Mouse (Mus musculus) thymus, adult 2 months (tissue): Measurements from ENCODE around the gene Zgrf1. TPM values are rescaled to one million over a fixed set of nuclear protein-coding genes. Genes with fewer than 3 reads are reported as not detected.

ENCODE experiments used
- DNase-seq: peaks from one replicate; pipeline ENCODE4 v3.0.0; 2021
- H3K27ac ChIP-seq: fragments of 200-500 bp; 2 replicates; pipeline ENCODE4 v1.5.1; 2012; ENCODE audit warnings: low read length, control low read depth; ENCODE audit not compliant: control insufficient read depth, insufficient read depth
- H3K27me3 ChIP-seq: fragments of 200-500 bp; 2 replicates; pipeline ENCODE4 v1.6.1; 2012; ENCODE audit warnings: mild to moderate bottlenecking, low read length, moderate library complexity, mixed read lengths; ENCODE audit not compliant: control insufficient read depth, insufficient read depth
- H3K36me3 ChIP-seq: fragments of 200-500 bp; 2 replicates; pipeline ENCODE4 v1.6.1; 2012; ENCODE audit warnings: mild to moderate bottlenecking, low read length, moderate library complexity; ENCODE audit not compliant: control insufficient read depth, insufficient read depth
- H3K4me1 ChIP-seq: fragments of 200-500 bp; replicated peaks from 2 replicates; pipeline ENCODE4 v1.6.1; 2012; ENCODE audit warnings: low read length; ENCODE audit not compliant: control insufficient read depth, insufficient read depth
- H3K4me3 ChIP-seq: fragments of 200-500 bp; 2 replicates; pipeline ENCODE4 v1.5.1; 2012; ENCODE audit warnings: mild to moderate bottlenecking, low read length, control low read depth, moderate library complexity; ENCODE audit not compliant: control insufficient read depth, insufficient read depth
- CTCF ChIP-seq: fragments of 200-500 bp; IDR thresholded peaks from 2 replicates; pipeline ENCODE4 v1.5.1; 2012; ENCODE audit warnings: mild to moderate bottlenecking, control low read depth, low read length, moderate library complexity, borderline replicate concordance; ENCODE audit not compliant: control insufficient read depth, poor library complexity, insufficient read depth; ENCODE audit errors: extremely low read depth
- POLR2A ChIP-seq: fragments of 200-500 bp; IDR thresholded peaks from 2 replicates; pipeline ENCODE4 v1.6.1; 2012; ENCODE audit warnings: mild to moderate bottlenecking, low read length, control low read depth, moderate library complexity; ENCODE audit not compliant: control insufficient read depth, poor library complexity, insufficient read depth; ENCODE audit errors: extremely low read depth
- WGBS: fragments of 180-500 bp; shearing (Covaris S2); methylation state at CpG from one replicate; pipeline ENCODE4 v1.1.7; 2018; 5-methylcytosine and 5-hydroxymethylcytosine counted together
- polyA plus RNA-seq: library from polyadenylated mRNA; depleted of rRNA; stranded (reverse); fragments of >200 nt; gene quantifications from 2 replicates; pipeline ENCODE4 v1.2.3, GENCODE M21; 2012

Gene Zgrf1
- polyA plus RNA-seq, 1 experiment, result 2.6 TPM

- no peak for TF ChIP-seq CTCF
- TF ChIP-seq POLR2A, result no peak
- Histone ChIP-seq H3K36me3 (no peaks in the 10 kb centered on the region), H3K4me3 (no peak overlapping the region), H3K27ac (no peak overlapping the region), H3K4me1 (peaks cover 2% of the 10 kb centered on the region), H3K27me3 (no peaks in the 10 kb centered on the region)
- 74% methylated on average over 5 of the region's 5 CpGs for WGBS
- no peak for DNase-seq
These were observed 1.4 kb downstream of the Zgrf1 start for GRCm38 (mm10) chr3:127554723-127555122.

- TF ChIP-seq CTCF (no peak), POLR2A (no peak)
- H3K36me3 ChIP-seq, result peaks cover 12% of the 10 kb centered on the region
- H3K27ac ChIP-seq, result no peak overlapping the region
- no peaks in the 10 kb centered on the region for H3K27me3 ChIP-seq
- DNase-seq, result no peak
- H3K4me1 ChIP-seq, result no peaks in the 10 kb centered on the region
- no peak overlapping the region for H3K4me3 ChIP-seq
These were observed 4.9 kb downstream of the Zgrf1 start for GRCm38 (mm10) chr3:127558201-127558600.

- Histone ChIP-seq H3K36me3 (peaks cover 12% of the 10 kb centered on the region), H3K27ac (no peak overlapping the region), H3K27me3 (no peaks in the 10 kb centered on the region), H3K4me3 (no peak overlapping the region), H3K4me1 (no peaks in the 10 kb centered on the region)
- WGBS, result 95% methylated on average over 4 of the region's 4 CpGs
- TF ChIP-seq POLR2A (no peak), CTCF (no peak)
- DNase-seq, result no peak
These were observed 9.7 kb downstream of the Zgrf1 start for GRCm38 (mm10) chr3:127562974-127563373.

- DNase-seq, result no peak
- Histone ChIP-seq H3K27me3 (no peaks in the 10 kb centered on the region), H3K27ac (no peak overlapping the region), H3K4me3 (no peak overlapping the region), H3K4me1 (no peaks in the 10 kb centered on the region), H3K36me3 (peaks cover 12% of the 10 kb centered on the region)
- 87% methylated on average over 3 of the region's 3 CpGs for WGBS
- TF ChIP-seq CTCF (no peak), POLR2A (no peak)
These were observed 11.8 kb downstream of the Zgrf1 start for GRCm38 (mm10) chr3:127565129-127565528.

GRCm38 (mm10) chr3:127572557-127572956, 19.3 kb downstream of the Zgrf1 start:
- Histone ChIP-seq H3K4me1 (no peaks in the 10 kb centered on the region), H3K27me3 (no peaks in the 10 kb centered on the region), H3K4me3 (no peak overlapping the region), H3K27ac (no peak overlapping the region), H3K36me3 (no peaks in the 10 kb centered on the region)
- peak; percentile 68 for DNase-seq
- 55% methylated on average over 4 of the region's 4 CpGs for WGBS
- TF ChIP-seq POLR2A (no peak), CTCF (no peak)

GRCm38 (mm10) chr3:127597136-127597535, 43.8 kb downstream of the Zgrf1 start:
- WGBS, result 95% methylated on average over 1 of the region's 1 CpGs
- H3K27ac ChIP-seq, result no peak overlapping the region
- no peak for TF ChIP-seq CTCF
- TF ChIP-seq POLR2A, result no peak
- H3K4me3 ChIP-seq, result no peak overlapping the region
- peaks cover 9% of the 10 kb centered on the region for H3K36me3 ChIP-seq
- DNase-seq, result no peak
- H3K27me3 ChIP-seq, result no peaks in the 10 kb centered on the region
- no peaks in the 10 kb centered on the region for H3K4me1 ChIP-seq

- no peak overlapping the region for H3K4me3 ChIP-seq
- no peak for TF ChIP-seq CTCF
- no peak for TF ChIP-seq POLR2A
- H3K27me3 ChIP-seq, result no peaks in the 10 kb centered on the region
- no peaks in the 10 kb centered on the region for H3K4me1 ChIP-seq
- peaks cover 10% of the 10 kb centered on the region; the same call in 1 of the 2 replicates for H3K36me3 ChIP-seq
- 97% methylated on average over 2 of the region's 2 CpGs for WGBS
- DNase-seq, result no peak
- H3K27ac ChIP-seq, result no peak overlapping the region
These were observed 54.8 kb downstream of the Zgrf1 start for GRCm38 (mm10) chr3:127608109-127608508.

GRCm38 (mm10) chr3:127625296-127625695, 72.0 kb downstream of the Zgrf1 start:
- WGBS, result 3% methylated on average over 36 of the region's 36 CpGs
- Histone ChIP-seq H3K27ac (no peak overlapping the region), H3K27me3 (peaks cover 21% of the 10 kb centered on the region), H3K4me3 (no peak overlapping the region), H3K4me1 (no peaks in the 10 kb centered on the region), H3K36me3 (no peaks in the 10 kb centered on the region)
- TF ChIP-seq POLR2A, result no peak
- peak; percentile 95 for TF ChIP-seq CTCF
- DNase-seq, result peak; percentile 83
